Mouse (Mus musculus) ES-Bruce4 (cell line): Measurements from ENCODE around the gene Map3k20.

Source experiments
- CTCF ChIP-seq: IDR thresholded peaks from one replicate; pipeline ENCODE4 v1.8.1; 2011; ENCODE audit warnings: low read depth, low read length
- POLR2A ChIP-seq: IDR thresholded peaks from one replicate; pipeline ENCODE4 v1.8.1; 2011; ENCODE audit warnings: low read length; ENCODE audit not compliant: insufficient read depth

DNA sequence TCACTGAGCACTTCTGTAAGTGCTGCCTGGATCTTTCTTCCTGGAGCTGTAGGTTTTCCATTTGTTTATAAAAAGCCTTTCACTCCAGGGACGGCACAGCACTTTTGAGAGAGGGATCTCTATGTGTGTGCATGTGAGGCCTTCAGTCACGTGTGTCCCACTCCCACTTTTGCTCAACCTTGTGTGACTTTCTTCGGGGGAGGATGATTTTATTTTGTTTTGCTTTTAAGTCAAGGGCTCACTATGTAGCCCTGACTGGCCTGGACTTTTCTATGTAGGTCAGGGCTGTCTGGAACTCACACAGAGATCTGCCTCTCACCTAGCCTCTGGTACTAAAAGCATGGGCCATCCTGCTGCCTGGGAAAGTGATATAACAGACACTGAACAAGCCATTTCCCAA, 88.6 kb downstream of the Map3k20 start:
- TF ChIP-seq CTCF (no peak), POLR2A (no peak)
